ENCODE assay signal across 8 mouse cellular contexts in the genomic region with DNA sequence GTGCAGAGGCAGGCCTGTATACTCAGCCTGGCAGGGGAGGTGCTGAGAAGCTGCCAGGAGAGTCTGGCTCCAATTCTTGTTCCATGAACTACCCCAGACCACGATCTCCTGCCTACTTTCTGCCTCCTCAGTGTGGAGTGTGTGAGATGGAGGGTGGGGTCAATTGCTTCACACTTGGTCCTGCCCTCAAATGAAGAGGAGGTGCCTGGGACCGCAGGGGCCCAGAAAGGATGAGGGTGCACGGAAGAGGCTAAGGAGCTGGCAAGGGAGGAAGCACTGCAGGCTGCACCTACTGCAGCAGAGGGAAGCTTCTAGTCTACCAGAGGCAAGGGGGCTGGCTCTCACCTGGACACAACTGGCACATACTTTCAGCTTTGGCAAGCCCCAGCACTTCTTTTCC. TPM values are rescaled to one million over a fixed set of nuclear protein-coding genes. Genes with fewer than 3 reads are reported as not detected.
DNase-seq lines count a peak whose midpoint lies in the region; ATAC-seq and TF ChIP-seq lines count a peak whose summit lies in the region.

No protein-coding gene starts in this region.

- H3K4me2 ChIP-seq in heart, postnatal 0 days (ENCODE audit: low read depth, low read length), result peak overlapping the region; percentile 66
- H3K4me2 ChIP-seq in limb, embryonic 14.5 days (replicated peaks; ENCODE audit: low read depth, low read length, severe bottlenecking), result peak overlapping the region; percentile 64
- peak overlapping the region; percentile 64 for H3K4me2 ChIP-seq in midbrain, embryonic 14.5 days (ENCODE audit: low read length)

- peak; percentile 34 for ATAC-seq in activated CD4-positive, CD25-positive, alpha-beta regulatory T cell, adult 4 months
- no peak for ATAC-seq in heart, postnatal 0 days (ENCODE audit: insufficient read depth, low read depth)
- no peak for ATAC-seq in limb, embryonic 14.5 days (ENCODE audit: low FRiP score, low read depth)
- ATAC-seq in midbrain, embryonic 14.5 days (ENCODE audit: low FRiP score, low TSS enrichment), result no peak

- WGBS in heart, postnatal 0 days, result 33% methylated on average over 3 of the region's 3 CpGs
- 32% methylated on average over 3 of the region's 3 CpGs for WGBS in limb, embryonic 14.5 days
- WGBS in midbrain, embryonic 14.5 days, result 56% methylated on average over 3 of the region's 3 CpGs

- TF ChIP-seq CTCF in heart, postnatal 0 days (IDR thresholded peaks at IDR 0.05; ENCODE audit: low read depth), result no peak

- peak overlapping the region; percentile 26; the same call in 1 of the 2 replicates for H3K9ac ChIP-seq in heart, postnatal 0 days (replicated peaks; ENCODE audit: low read depth, low read length)
- peak overlapping the region; percentile 41 for H3K9ac ChIP-seq in limb, embryonic 14.5 days (ENCODE audit: low read depth, low read length, severe bottlenecking)
- peak overlapping the region; percentile 36 for H3K9ac ChIP-seq in midbrain, embryonic 14.5 days (replicated peaks; ENCODE audit: low read length)

- TF ChIP-seq EP300 in heart, postnatal 0 days (IDR thresholded peaks at IDR 0.05; ENCODE audit: low read depth), result no peak

- H3K27me3 ChIP-seq in heart, postnatal 0 days (ENCODE audit: control insufficient read depth, insufficient read depth, low read length), result no peaks in the 10 kb centered on the region
- H3K27me3 ChIP-seq in limb, embryonic 14.5 days (ENCODE audit: control insufficient read depth, insufficient read depth, low read length), result no peaks in the 10 kb centered on the region
- H3K27me3 ChIP-seq in midbrain, embryonic 14.5 days (ENCODE audit: control insufficient read depth, insufficient read depth, low read length), result no peaks in the 10 kb centered on the region

- H3K36me3 ChIP-seq in heart, postnatal 0 days (replicated peaks; ENCODE audit: control insufficient read depth, insufficient read depth, low read length), result peaks cover 3% of the 10 kb centered on the region
- peaks cover 6% of the 10 kb centered on the region for H3K36me3 ChIP-seq in limb, embryonic 14.5 days (ENCODE audit: control insufficient read depth, insufficient read depth, low read length)
- H3K36me3 ChIP-seq in midbrain, embryonic 14.5 days (ENCODE audit: control insufficient read depth, insufficient read depth, low read length), result 0 out of 2 replicates have a peak, but pooled peaks cover 3% of the 10 kb centered on the region

- H3K27ac ChIP-seq in heart, postnatal 0 days (ENCODE audit: low read depth), result no peak overlapping the region
- H3K27ac ChIP-seq in limb, embryonic 14.5 days (replicated peaks; ENCODE audit: low read depth, low read length), result no peak overlapping the region
- no peak overlapping the region for H3K27ac ChIP-seq in midbrain, embryonic 14.5 days (replicated peaks; ENCODE audit: low read depth, low read length)

- H3K4me3 ChIP-seq in heart, postnatal 0 days (ENCODE audit: low read depth, low read length), result peak overlapping the region; percentile 69
- H3K4me3 ChIP-seq in limb, embryonic 14.5 days (replicated peaks; ENCODE audit: low read length), result peak overlapping the region; percentile 62
- H3K4me3 ChIP-seq in midbrain, embryonic 14.5 days (replicated peaks; ENCODE audit: low read depth, low read length), result peak overlapping the region; percentile 50

- TF ChIP-seq POLR2A in limb, embryonic 14.5 days (IDR thresholded peaks at IDR 0.05; ENCODE audit: borderline replicate concordance, extremely low read depth, insufficient read depth, insufficient read length), result no peak

- H3K9me3 ChIP-seq in heart, postnatal 0 days (replicated peaks; ENCODE audit: control insufficient read depth, low read length), result no peaks in the 10 kb centered on the region
- H3K9me3 ChIP-seq in limb, embryonic 14.5 days (ENCODE audit: control insufficient read depth, low read length), result no peaks in the 10 kb centered on the region
- no peaks in the 10 kb centered on the region for H3K9me3 ChIP-seq in midbrain, embryonic 14.5 days (ENCODE audit: control insufficient read depth, low read length)

- H3K4me1 ChIP-seq in heart, postnatal 0 days (ENCODE audit: control insufficient read depth, insufficient read depth), result peaks cover 13% of the 10 kb centered on the region
- peaks cover 6% of the 10 kb centered on the region for H3K4me1 ChIP-seq in limb, embryonic 14.5 days (ENCODE audit: control insufficient read depth, insufficient read depth, low read length)
- peaks cover 15% of the 10 kb centered on the region for H3K4me1 ChIP-seq in midbrain, embryonic 14.5 days (ENCODE audit: control insufficient read depth, insufficient read depth, low read length)

- DNase-seq in adrenal gland, postnatal 10 days, result peak; percentile 26
- no peak for DNase-seq in adrenal gland, postnatal 25 days
- no peak for DNase-seq in heart, postnatal 0 days (ENCODE audit: low spot score)
- DNase-seq in limb, embryonic 14.5 days (ENCODE audit: low spot score), result no peak
- no peak for DNase-seq in midbrain, embryonic 14.5 days
- no peak for DNase-seq in left cerebral cortex, adult 9 months (ENCODE audit: low spot score in 2 of 2)
- no peak for DNase-seq in ovary, postnatal 10 days (ENCODE audit: low spot score)

RNA-seq across cellular contexts. Expression of a gene that starts 1.8 kb away (rescaled TPM):
- total RNA-seq in adrenal gland, postnatal 10 days (2021), result 10 to 100 TPM; 51.0 to 74.9 TPM
- 66.8 and 69.5 TPM in 2 replicates for total RNA-seq in adrenal gland, postnatal 25 days (2021)
- 10 to 100 TPM; 26.8 to 36.6 TPM for polyA plus RNA-seq in activated CD4-positive, CD25-positive, alpha-beta regulatory T cell, adult 4 months (2017; shearing (Covaris generic))
- total RNA-seq in heart, postnatal 0 days (2014; rRNA removed; ENCODE audit: low replicate concordance), result 70.4 and 81.6 TPM in 2 replicates
- 13.2 and 17.6 TPM in 2 replicates for polyA plus RNA-seq in heart, postnatal 0 days (2015; fragmentation: Nextera tagmentation; extraction: Ambion mirVana)
- polyA plus RNA-seq in limb, embryonic 14.5 days (2012; rRNA removed), result 71.7 and 93.7 TPM in 2 replicates
- polyA plus RNA-seq in limb, embryonic 14.5 days (2014; fragmentation: Nextera tagmentation; extraction: Ambion mirVana), result 65.3 and 71.2 TPM in 2 replicates
- polyA plus RNA-seq in midbrain, embryonic 14.5 days (2014; fragmentation: Nextera tagmentation; extraction: Ambion mirVana), result 61.5 and 73.2 TPM in 2 replicates

RNA-seq across cellular contexts. Expression of a gene that starts 33.7 kb away (rescaled TPM):
- total RNA-seq in adrenal gland, postnatal 10 days (2021), result 10 to 100 TPM; 17.4 to 19.2 TPM
- total RNA-seq in adrenal gland, postnatal 25 days (2021), result 11.2 and 13.9 TPM in 2 replicates
- polyA plus RNA-seq in activated CD4-positive, CD25-positive, alpha-beta regulatory T cell, adult 4 months (2017; shearing (Covaris generic)), result 1 to 10 TPM; 5.2 to 5.8 TPM
- 16.5 and 43.5 TPM in 2 replicates for total RNA-seq in heart, postnatal 0 days (2014; rRNA removed; ENCODE audit: low replicate concordance)
- 35.9 and 38.8 TPM in 2 replicates for polyA plus RNA-seq in heart, postnatal 0 days (2015; fragmentation: Nextera tagmentation; extraction: Ambion mirVana)
- 29.6 and 33.7 TPM in 2 replicates for polyA plus RNA-seq in limb, embryonic 14.5 days (2012; rRNA removed)
- 34.0 and 39.3 TPM in 2 replicates for polyA plus RNA-seq in limb, embryonic 14.5 days (2014; fragmentation: Nextera tagmentation; extraction: Ambion mirVana)
- 3.0 and 11.1 TPM in 2 replicates for polyA plus RNA-seq in midbrain, embryonic 14.5 days (2014; fragmentation: Nextera tagmentation; extraction: Ambion mirVana)

RNA-seq across cellular contexts. Expression of a gene that starts 42.6 kb away (rescaled TPM):
- 10 to 100 TPM; 86.5 to 99.0 TPM for total RNA-seq in adrenal gland, postnatal 10 days (2021)
- 75.2 and 84.9 TPM in 2 replicates for total RNA-seq in adrenal gland, postnatal 25 days (2021)
- 100 to 1,000 TPM; 185 to 192 TPM for polyA plus RNA-seq in activated CD4-positive, CD25-positive, alpha-beta regulatory T cell, adult 4 months (2017; shearing (Covaris generic))
- total RNA-seq in heart, postnatal 0 days (2014; rRNA removed; ENCODE audit: low replicate concordance), result 62.5 and 95.3 TPM in 2 replicates
- polyA plus RNA-seq in heart, postnatal 0 days (2015; fragmentation: Nextera tagmentation; extraction: Ambion mirVana), result 95.2 and 98.5 TPM in 2 replicates
- 114 and 128 TPM in 2 replicates for polyA plus RNA-seq in limb, embryonic 14.5 days (2012; rRNA removed)
- polyA plus RNA-seq in limb, embryonic 14.5 days (2014; fragmentation: Nextera tagmentation; extraction: Ambion mirVana), result 112 and 117 TPM in 2 replicates
- polyA plus RNA-seq in midbrain, embryonic 14.5 days (2014; fragmentation: Nextera tagmentation; extraction: Ambion mirVana), result 82.2 and 89.0 TPM in 2 replicates

RNA-seq across cellular contexts. Expression of a gene that starts 42.7 kb away (rescaled TPM):
- total RNA-seq in adrenal gland, postnatal 10 days (2021), result 1 to 10 TPM; 7.9 to 9.2 TPM
- 3.3 and 4.9 TPM in 2 replicates for total RNA-seq in adrenal gland, postnatal 25 days (2021)
- 100 to 1,000 TPM; 116 to 144 TPM for polyA plus RNA-seq in activated CD4-positive, CD25-positive, alpha-beta regulatory T cell, adult 4 months (2017; shearing (Covaris generic))
- total RNA-seq in heart, postnatal 0 days (2014; rRNA removed; ENCODE audit: low replicate concordance), result 0.23 and 6.5 TPM in 2 replicates
- polyA plus RNA-seq in heart, postnatal 0 days (2015; fragmentation: Nextera tagmentation; extraction: Ambion mirVana), result 0.51 and 0.72 TPM in 2 replicates
- polyA plus RNA-seq in limb, embryonic 14.5 days (2012; rRNA removed), result 8.8 and 9.3 TPM in 2 replicates
- polyA plus RNA-seq in limb, embryonic 14.5 days (2014; fragmentation: Nextera tagmentation; extraction: Ambion mirVana), result 2.7 and 3.7 TPM in 2 replicates
- polyA plus RNA-seq in midbrain, embryonic 14.5 days (2014; fragmentation: Nextera tagmentation; extraction: Ambion mirVana), result 1.8 and 2.1 TPM in 2 replicates

RNA-seq across cellular contexts. Expression of a gene that starts 59.4 kb away (rescaled TPM):
- total RNA-seq in adrenal gland, postnatal 10 days (2021), result 10 to 100 TPM; 82.2 to 96.8 TPM
- total RNA-seq in adrenal gland, postnatal 25 days (2021), result 132 and 141 TPM in 2 replicates
- 10 to 100 TPM; 22.5 to 26.5 TPM for polyA plus RNA-seq in activated CD4-positive, CD25-positive, alpha-beta regulatory T cell, adult 4 months (2017; shearing (Covaris generic))
- total RNA-seq in heart, postnatal 0 days (2014; rRNA removed; ENCODE audit: low replicate concordance), result 46.9 and 94.8 TPM in 2 replicates
- 31.7 and 35.3 TPM in 2 replicates for polyA plus RNA-seq in heart, postnatal 0 days (2015; fragmentation: Nextera tagmentation; extraction: Ambion mirVana)
- 86.0 and 123 TPM in 2 replicates for polyA plus RNA-seq in limb, embryonic 14.5 days (2012; rRNA removed)
- polyA plus RNA-seq in limb, embryonic 14.5 days (2014; fragmentation: Nextera tagmentation; extraction: Ambion mirVana), result 49.6 and 52.6 TPM in 2 replicates
- polyA plus RNA-seq in midbrain, embryonic 14.5 days (2014; fragmentation: Nextera tagmentation; extraction: Ambion mirVana), result 24.5 and 28.6 TPM in 2 replicates
